Mouse (Mus musculus) kidney, postnatal 0 days (tissue): ENCODE measurements around the gene Ttyh1. TPM values are rescaled to one million over a fixed set of nuclear protein-coding genes. Genes with fewer than 3 reads are reported as not detected.

Experiments
- ATAC-seq: fragments of 200-750 bp; cut with Nextera tagmentation; replicated peaks from 2 replicates; pipeline ENCODE4 v1.8.0; 2017; ENCODE audit warnings: low read depth, moderate number of reproducible peaks, moderate TSS enrichment, moderate library complexity; ENCODE audit not compliant: low FRiP score
- DNase-seq: peaks from one replicate; pipeline ENCODE4 v3.0.0-alpha.2; 2016; ENCODE audit warnings: low spot score
- H3K27ac ChIP-seq: fragments of 300-500 bp; sonication (generic); 2 replicates; pipeline ENCODE4 v1.5.1; 2014; ENCODE audit warnings: mild to moderate bottlenecking
- H3K27me3 ChIP-seq: fragments of 300-500 bp; sonication (generic); 2 replicates; pipeline ENCODE4 v1.6.1; 2014; ENCODE audit warnings: low read length, mixed read lengths; ENCODE audit not compliant: insufficient read depth
- H3K36me3 ChIP-seq: fragments of 300-500 bp; sonication (generic); 2 replicates; pipeline ENCODE4 v1.6.1; 2014; ENCODE audit warnings: low read length, mixed read lengths; ENCODE audit not compliant: insufficient read depth
- H3K4me1 ChIP-seq: fragments of 300-500 bp; sonication (generic); replicated peaks from 2 replicates; pipeline ENCODE4 v1.6.1; 2014; ENCODE audit warnings: antibody characterized with exemption, low read length, mixed read lengths; ENCODE audit not compliant: insufficient read depth
- H3K4me2 ChIP-seq: fragments of 300-500 bp; sonication (generic); 2 replicates; pipeline ENCODE4 v1.6.1; 2014; ENCODE audit warnings: mild to moderate bottlenecking, low read length, moderate library complexity, mixed read lengths
- H3K4me3 ChIP-seq: fragments of 300-500 bp; sonication (generic); replicated peaks from 2 replicates; pipeline ENCODE4 v1.5.1; 2014; ENCODE audit warnings: low read depth, low read length
- H3K9ac ChIP-seq: fragments of 300-500 bp; sonication (generic); 2 replicates; pipeline ENCODE4 v1.6.1; 2014; ENCODE audit warnings: low read depth, low read length
- H3K9me3 ChIP-seq: fragments of 300-500 bp; sonication (generic); replicated peaks from 2 replicates; pipeline ENCODE4 v1.6.1; 2016; ENCODE audit warnings: low read length, inconsistent platforms, mixed read lengths
- CTCF ChIP-seq: IDR thresholded peaks from 2 replicates; pipeline ENCODE4 v1.5.1; 2016; ENCODE audit warnings: antibody characterized with exemption, low read depth, mild to moderate bottlenecking, moderate library complexity
- WGBS: fragments of 180-500 bp; shearing (Covaris S2); extraction: QIAGEN DNeasy Blood & Tissue Kit; methylation state at CpG from one replicate; pipeline ENCODE4 v1.1.7; 2014; 5-methylcytosine and 5-hydroxymethylcytosine counted together
- polyA plus RNA-seq: library from polyadenylated mRNA; unstranded; fragments of >200 nt; fragmentation: Nextera tagmentation; extraction: Ambion mirVana; gene quantifications from 2 replicates; pipeline ENCODE4 v1.2.1, GENCODE M21; 2015

The Ttyh1 gene
- polyA plus RNA-seq, 1 experiment from 2014 or later = 1.9 TPM

DNA sequence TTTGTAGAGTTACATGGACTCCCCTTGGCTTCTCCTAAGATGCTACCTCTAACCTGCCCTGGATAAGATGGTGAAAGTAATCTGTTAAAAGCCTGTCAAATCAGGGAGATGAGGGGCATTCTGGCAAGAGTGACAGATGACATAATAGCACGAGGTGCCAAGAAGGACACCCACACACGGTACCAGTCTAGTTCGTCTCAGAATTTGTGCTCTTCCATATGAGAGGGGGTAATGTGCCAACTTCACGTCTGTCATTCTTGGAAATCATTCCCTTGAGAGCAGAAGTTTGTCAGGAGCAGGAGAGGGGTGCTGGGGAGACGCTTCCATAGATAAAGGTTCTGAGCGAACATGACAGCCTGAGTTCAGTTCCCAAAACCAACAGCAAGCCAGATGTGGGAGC lies 35.0 kb upstream of the Ttyh1 start:
- H3K4me3 ChIP-seq = no peak overlapping the region
- H3K9ac ChIP-seq = no peak overlapping the region
- no peaks in the 10 kb centered on the region for H3K36me3 ChIP-seq
- ATAC-seq = no peak
- no peak overlapping the region for H3K4me2 ChIP-seq
- TF ChIP-seq CTCF = no peak
- no peak overlapping the region for H3K27ac ChIP-seq
- DNase-seq = no peak
- no peaks in the 10 kb centered on the region for H3K9me3 ChIP-seq
- WGBS = 66% methylated on average over 6 of the region's 6 CpGs
- no peaks in the 10 kb centered on the region for H3K4me1 ChIP-seq
- H3K27me3 ChIP-seq = no peaks in the 10 kb centered on the region

DNA sequence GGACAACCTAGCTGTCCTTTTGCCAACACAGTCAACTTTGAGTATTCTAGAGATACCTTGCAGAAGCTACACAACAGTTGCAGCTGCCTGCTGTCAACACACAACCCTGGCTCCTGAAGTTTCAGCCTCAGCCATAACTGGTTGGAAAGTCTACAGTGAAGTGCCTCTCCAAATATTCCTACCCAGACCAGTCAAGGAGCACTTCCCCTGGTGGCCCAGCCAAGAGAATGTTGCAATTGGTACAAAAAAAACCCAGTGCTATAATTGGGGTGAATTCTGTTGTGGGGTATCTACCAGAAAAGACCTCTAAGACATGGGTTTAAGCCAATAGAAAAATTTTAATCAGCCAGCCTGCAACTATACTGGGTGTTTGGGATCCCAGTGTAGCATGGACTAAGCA lies 33.6 kb upstream of the Ttyh1 start:
- Histone ChIP-seq H3K9me3 (no peaks in the 10 kb centered on the region), H3K27ac (no peak overlapping the region), H3K36me3 (no peaks in the 10 kb centered on the region), H3K4me1 (no peaks in the 10 kb centered on the region), H3K4me3 (no peak overlapping the region), H3K4me2 (no peak overlapping the region), H3K27me3 (no peaks in the 10 kb centered on the region), H3K9ac (no peak overlapping the region)
- ATAC-seq (no peak), DNase-seq (no peak)
- TF ChIP-seq CTCF = no peak

DNA sequence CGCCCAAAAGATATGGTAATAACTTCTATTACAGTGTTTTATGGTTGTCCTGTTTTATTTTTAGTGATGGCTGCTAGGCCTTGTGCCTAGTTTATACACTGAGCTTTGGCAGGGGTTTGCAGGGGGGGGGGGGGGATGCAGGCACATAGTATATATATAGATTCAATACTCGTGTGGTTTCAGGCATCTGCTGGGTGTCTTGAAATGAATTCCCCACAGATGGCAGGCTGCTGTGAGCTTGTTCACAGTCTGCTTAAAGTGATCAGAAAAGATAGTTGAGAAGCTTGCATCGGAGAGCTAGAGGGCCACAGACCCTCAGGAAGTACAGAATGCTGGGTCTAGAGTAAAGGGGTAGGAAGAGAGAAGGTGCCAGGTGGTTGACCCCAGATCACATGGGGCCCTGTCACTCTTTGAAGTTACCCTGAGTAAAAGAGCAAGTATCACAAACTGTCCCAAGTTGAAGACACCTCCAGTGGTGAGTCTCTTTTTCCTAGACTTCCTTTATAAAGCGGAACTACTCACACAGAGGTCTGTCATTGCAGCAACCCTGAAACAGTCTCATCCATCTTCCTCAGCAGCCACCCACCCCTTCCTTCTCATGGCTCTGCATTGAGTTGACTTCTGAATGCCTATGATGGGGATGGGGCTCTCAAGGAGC lies 31.8 kb upstream of the Ttyh1 start:
- no peak overlapping the region for H3K4me3 ChIP-seq
- H3K4me1 ChIP-seq = no peaks in the 10 kb centered on the region
- ATAC-seq (no peak), DNase-seq (no peak)
- no peak overlapping the region for H3K27ac ChIP-seq
- TF ChIP-seq CTCF = no peak
- H3K36me3 ChIP-seq = no peaks in the 10 kb centered on the region
- H3K27me3 ChIP-seq = no peaks in the 10 kb centered on the region
- H3K4me2 ChIP-seq = no peak overlapping the region
- 76% methylated on average over 4 of the region's 4 CpGs for WGBS
- H3K9ac ChIP-seq = no peak overlapping the region
- no peaks in the 10 kb centered on the region for H3K9me3 ChIP-seq

DNA sequence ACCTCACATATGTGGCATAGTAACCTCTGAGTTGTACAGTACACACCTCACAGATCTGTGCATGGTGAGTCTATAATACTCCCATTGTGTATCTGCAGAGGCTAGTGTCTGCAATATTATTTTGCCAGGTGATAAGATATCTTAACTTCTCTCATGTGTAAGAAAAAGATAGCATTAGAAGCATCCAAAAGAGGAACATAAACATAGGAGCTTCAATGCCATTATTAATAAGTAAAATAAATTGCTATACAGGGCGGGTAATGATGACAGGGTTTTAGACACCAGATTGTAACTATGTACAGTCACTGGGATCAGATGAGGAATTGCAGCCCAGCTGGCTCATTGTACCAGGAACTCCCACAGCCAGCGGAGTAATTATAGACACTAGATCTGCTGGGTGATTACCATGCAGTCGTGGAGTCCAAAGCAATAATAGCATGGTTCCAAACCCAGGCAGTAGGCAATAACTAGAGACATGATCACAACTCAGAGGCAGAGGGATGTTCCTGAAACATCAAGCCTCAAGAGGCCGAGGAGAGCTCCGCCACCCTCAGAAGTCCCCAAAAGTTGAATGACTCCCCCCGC lies 31.2 kb upstream of the Ttyh1 start:
- no peak overlapping the region for H3K27ac ChIP-seq
- no peaks in the 10 kb centered on the region for H3K9me3 ChIP-seq
- no peak overlapping the region for H3K4me3 ChIP-seq
- DNase-seq (no peak), ATAC-seq (no peak)
- TF ChIP-seq CTCF = no peak
- no peaks in the 10 kb centered on the region for H3K27me3 ChIP-seq
- no peak overlapping the region for H3K4me2 ChIP-seq
- no peaks in the 10 kb centered on the region for H3K36me3 ChIP-seq
- no peak overlapping the region for H3K9ac ChIP-seq
- H3K4me1 ChIP-seq = no peaks in the 10 kb centered on the region
- 69% methylated on average over 6 of the region's 6 CpGs for WGBS

DNA sequence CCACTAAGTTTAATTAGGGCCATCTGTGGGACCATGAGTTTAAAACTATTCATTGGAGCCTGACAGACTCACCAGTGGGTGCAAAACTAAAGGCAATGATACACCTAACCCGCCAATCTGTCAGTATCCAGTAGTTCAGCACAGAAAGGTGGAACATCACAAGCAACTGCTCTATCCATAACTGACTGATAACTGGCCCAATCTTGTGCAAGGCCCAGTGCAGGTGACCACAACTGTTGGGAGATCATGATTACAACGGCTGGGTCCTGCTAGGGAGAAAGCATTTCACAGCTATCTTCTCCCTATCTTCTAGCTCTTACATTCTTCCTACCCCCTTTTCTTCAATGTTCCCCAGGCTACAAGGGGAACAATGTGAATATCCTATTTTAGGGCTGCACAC lies 30.5 kb upstream of the Ttyh1 start:
- Histone ChIP-seq H3K9me3 (no peaks in the 10 kb centered on the region), H3K27me3 (no peaks in the 10 kb centered on the region), H3K4me1 (no peaks in the 10 kb centered on the region), H3K4me3 (no peak overlapping the region), H3K27ac (no peak overlapping the region), H3K36me3 (no peaks in the 10 kb centered on the region), H3K9ac (no peak overlapping the region), H3K4me2 (no peak overlapping the region)
- TF ChIP-seq CTCF = no peak
- no peak for DNase-seq
- ATAC-seq = no peak
- 76% methylated on average over 2 of the region's 2 CpGs for WGBS

DNA sequence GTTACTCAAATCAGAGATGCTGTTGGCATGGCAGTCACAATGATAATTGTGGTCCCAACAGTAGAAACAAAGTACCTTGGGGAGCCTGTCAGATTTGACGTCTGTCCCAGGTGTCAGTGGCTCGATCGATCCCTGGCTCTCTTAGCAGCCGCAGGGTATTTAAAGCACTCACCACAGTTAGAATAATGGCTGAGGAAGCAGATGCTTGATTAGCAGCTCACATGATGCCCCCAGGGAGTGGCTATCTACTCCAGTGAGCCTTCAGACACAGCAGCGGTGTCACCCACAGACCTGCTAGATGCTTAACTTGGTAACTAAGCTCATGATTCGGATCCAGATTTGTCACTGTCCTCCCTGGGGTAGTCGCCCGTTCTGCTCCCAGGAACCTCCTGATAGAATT lies 28.0 kb upstream of the Ttyh1 start:
- H3K4me2 ChIP-seq = no peak overlapping the region
- no peaks in the 10 kb centered on the region for H3K36me3 ChIP-seq
- ATAC-seq = no peak
- TF ChIP-seq CTCF = no peak
- 44% methylated on average over 8 of the region's 8 CpGs for WGBS
- H3K9ac ChIP-seq = no peak overlapping the region
- no peaks in the 10 kb centered on the region for H3K9me3 ChIP-seq
- no peak for DNase-seq
- no peak overlapping the region for H3K27ac ChIP-seq
- no peaks in the 10 kb centered on the region for H3K4me1 ChIP-seq
- no peaks in the 10 kb centered on the region for H3K27me3 ChIP-seq
- H3K4me3 ChIP-seq = no peak overlapping the region

DNA sequence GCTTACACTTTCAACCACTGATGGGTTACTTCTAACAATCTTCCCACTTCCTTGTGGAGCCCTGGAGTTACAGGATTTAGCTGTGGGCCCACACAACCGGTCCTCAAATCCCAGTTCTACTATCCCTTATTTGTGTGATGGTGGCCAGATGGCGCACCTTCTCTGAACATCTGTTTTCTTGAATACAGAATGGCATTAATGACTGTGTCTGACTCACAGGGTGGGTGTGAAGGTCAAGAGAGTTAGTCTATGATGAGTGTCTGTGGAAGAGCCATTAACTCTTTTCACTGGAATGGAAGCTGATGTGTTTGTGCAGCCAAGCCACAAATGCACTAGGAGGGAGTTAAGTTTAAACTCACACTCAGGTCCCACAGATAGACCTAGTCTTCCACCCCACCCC lies 20.9 kb upstream of the Ttyh1 start:
- H3K27me3 ChIP-seq = no peaks in the 10 kb centered on the region
- H3K36me3 ChIP-seq = no peaks in the 10 kb centered on the region
- no peak overlapping the region for H3K27ac ChIP-seq
- TF ChIP-seq CTCF = no peak
- H3K9ac ChIP-seq = no peak overlapping the region
- DNase-seq = no peak
- no peak overlapping the region for H3K4me3 ChIP-seq
- H3K4me1 ChIP-seq = no peaks in the 10 kb centered on the region
- ATAC-seq = no peak
- no peaks in the 10 kb centered on the region for H3K9me3 ChIP-seq
- 78% methylated on average over 2 of the region's 2 CpGs for WGBS
- H3K4me2 ChIP-seq = no peak overlapping the region
